ENCODE assay signal across 32 mouse cellular contexts in the genomic region with DNA sequence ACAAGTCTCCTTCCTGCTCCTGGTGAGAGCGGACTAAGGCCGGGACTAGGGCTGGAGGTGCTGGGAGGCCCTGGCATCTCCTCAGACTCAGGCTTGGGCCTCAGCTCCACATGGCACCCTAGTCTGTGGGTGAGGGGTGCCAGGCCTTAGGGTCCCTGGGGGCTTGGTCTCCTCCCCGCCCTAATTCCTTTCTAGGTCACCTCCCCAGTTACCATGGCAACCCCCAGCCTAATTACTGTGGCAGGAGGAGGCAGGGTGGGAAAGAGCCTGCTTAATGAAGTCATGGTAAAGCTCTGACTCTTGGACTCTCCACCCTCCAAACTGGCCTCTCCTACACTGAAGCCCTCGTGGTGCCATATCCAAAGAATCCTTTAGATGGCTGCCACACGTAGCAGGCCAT. TPM values are rescaled to one million over a fixed set of nuclear protein-coding genes. Genes with fewer than 3 reads are reported as not detected.
A peak's percentile ranks its signal among the peaks of the same experiment; 100 is the strongest.
DNase-seq lines count a peak whose midpoint lies in the region; ATAC-seq and TF ChIP-seq lines count a peak whose summit lies in the region.
"Had no signal": no experiment of that assay in that cellular context is flagged by ENCODE, and none has a peak within 500 bp of the region (broad histone marks: within the 10 kb centered on the region; RNA-seq: fewer than 3 reads in every experiment).

No protein-coding gene starts in this region.

- no peak overlapping the region for H3K4me3 ChIP-seq in heart, embryonic 12.5 days
- no peak overlapping the region for H3K4me3 ChIP-seq in liver, embryonic 13.5 days (replicated peaks)
- H3K4me3 ChIP-seq in liver, embryonic 12.5 days = no peak overlapping the region
- no peak overlapping the region for H3K4me3 ChIP-seq in intestine, embryonic 16.5 days (ENCODE audit: low read length)
- H3K4me3 ChIP-seq in stomach, postnatal 0 days (ENCODE audit: low read depth, low read length) = no peak overlapping the region
- H3K4me3 ChIP-seq: embryonic facial prominence, embryonic 15.5 days; heart, embryonic 15.5 days; liver, embryonic 15.5 days; lung, embryonic 15.5 days; megakaryocyte, embryonic 14.5 days; neural tube, embryonic 13.5 days had no signal

- no peak for TF ChIP-seq CTCF in stomach, postnatal 0 days (IDR thresholded peaks at IDR 0.05; ENCODE audit: low read depth)

- peaks cover 35% of the 10 kb centered on the region for H3K36me3 ChIP-seq in heart, embryonic 12.5 days
- H3K36me3 ChIP-seq in liver, embryonic 13.5 days = peaks cover 24% of the 10 kb centered on the region
- H3K36me3 ChIP-seq in liver, embryonic 12.5 days = peaks cover 41% of the 10 kb centered on the region
- H3K36me3 ChIP-seq in intestine, embryonic 16.5 days (ENCODE audit: control insufficient read depth, insufficient read depth, low read length) = peaks cover 13% of the 10 kb centered on the region; the same call in 1 of the 2 replicates
- H3K36me3 ChIP-seq in stomach, postnatal 0 days (ENCODE audit: control insufficient read depth, insufficient read depth, low read length) = no peaks in the 10 kb centered on the region

- peaks cover 21% of the 10 kb centered on the region for H3K27me3 ChIP-seq in heart, embryonic 12.5 days (replicated peaks)
- H3K27me3 ChIP-seq in liver, embryonic 13.5 days = peaks cover 23% of the 10 kb centered on the region
- H3K27me3 ChIP-seq in liver, embryonic 12.5 days (replicated peaks) = peaks cover 49% of the 10 kb centered on the region
- no peaks in the 10 kb centered on the region for H3K27me3 ChIP-seq in intestine, embryonic 16.5 days (replicated peaks; ENCODE audit: control insufficient read depth, insufficient read depth, low read length)
- no peaks in the 10 kb centered on the region for H3K27me3 ChIP-seq in stomach, postnatal 0 days (ENCODE audit: control insufficient read depth, insufficient read depth, low read length)
- H3K27me3 ChIP-seq: embryonic facial prominence, embryonic 15.5 days; neural tube, embryonic 13.5 days had no signal

- H3K4me2 ChIP-seq in heart, embryonic 12.5 days = no peak overlapping the region
- H3K4me2 ChIP-seq in liver, embryonic 13.5 days = no peak overlapping the region
- no peak overlapping the region for H3K4me2 ChIP-seq in liver, embryonic 12.5 days
- no peak overlapping the region for H3K4me2 ChIP-seq in intestine, embryonic 16.5 days (ENCODE audit: low read depth, low read length)
- H3K4me2 ChIP-seq in stomach, postnatal 0 days (replicated peaks; ENCODE audit: low read depth) = no peak overlapping the region
- H3K4me2 ChIP-seq: embryonic facial prominence, embryonic 15.5 days; heart, embryonic 15.5 days; liver, embryonic 15.5 days; lung, embryonic 15.5 days; neural tube, embryonic 13.5 days had no signal

- peak; percentile 52 for ATAC-seq in heart, embryonic 12.5 days (ENCODE audit: insufficient number of reproducible peaks, low FRiP score)
- ATAC-seq in liver, embryonic 13.5 days (ENCODE audit: low read depth) = 0 out of 2 replicates have a peak, but pooled peaks have one; percentile 24
- ATAC-seq in liver, embryonic 12.5 days = no peak
- ATAC-seq in intestine, embryonic 16.5 days = 0 out of 2 replicates have a peak, but pooled peaks have one; percentile 34
- ATAC-seq in stomach, postnatal 0 days (ENCODE audit: low FRiP score, low TSS enrichment) = 0 out of 2 replicates have a peak, but pooled peaks have one; percentile 29
- ATAC-seq: inflammation-experienced regulatory T-cells, adult 6 months had no signal

- H3K4me1 ChIP-seq in heart, embryonic 12.5 days (replicated peaks) = peaks cover 3% of the 10 kb centered on the region; the same call in 1 of the 2 replicates
- peaks cover 13% of the 10 kb centered on the region for H3K4me1 ChIP-seq in liver, embryonic 13.5 days (replicated peaks)
- H3K4me1 ChIP-seq in liver, embryonic 12.5 days = peaks cover 13% of the 10 kb centered on the region
- H3K4me1 ChIP-seq in intestine, embryonic 16.5 days (ENCODE audit: control insufficient read depth, insufficient read depth, low read length) = peaks cover 7% of the 10 kb centered on the region
- no peaks in the 10 kb centered on the region; the same call in 1 of the 2 replicates for H3K4me1 ChIP-seq in stomach, postnatal 0 days (replicated peaks; ENCODE audit: control insufficient read depth, insufficient read depth)

- H3K27ac ChIP-seq in heart, embryonic 12.5 days (ENCODE audit: poor library complexity, severe bottlenecking) = no peak overlapping the region
- H3K27ac ChIP-seq in liver, embryonic 13.5 days = no peak overlapping the region
- H3K27ac ChIP-seq in liver, embryonic 12.5 days = no peak overlapping the region
- H3K27ac ChIP-seq in intestine, embryonic 16.5 days (ENCODE audit: low read length) = no peak overlapping the region
- H3K27ac ChIP-seq in stomach, postnatal 0 days (replicated peaks) = no peak overlapping the region
- H3K27ac ChIP-seq: embryonic facial prominence, embryonic 15.5 days; heart, embryonic 15.5 days; liver, embryonic 15.5 days; lung, embryonic 15.5 days; neural tube, embryonic 13.5 days had no signal

- DNase-seq in heart, postnatal 25 days (ENCODE audit: low spot score) = no peak
- DNase-seq in liver, embryonic 13.5 days = no peak
- no peak for DNase-seq in stomach, postnatal 0 days (ENCODE audit: low spot score)
- DNase-seq in urinary bladder, adult 18-20 months (ENCODE audit: low spot score in 2 of 2) = no peak
- DNase-seq: adrenal gland, postnatal 14 days; cerebellum, adult 2 months; heart, postnatal 4 days; kidney, adult 9 months; kidney, postnatal 25 days; lung, postnatal 36 days; midbrain, embryonic 14.5 days; thymus, adult 2 months had no signal

- no peak for TF ChIP-seq EP300 in stomach, postnatal 0 days (optimal IDR thresholded peaks at IDR 0.05)

- intact Hi-C loops in heart, postnatal 25 days (cut with DNase I) = no loop called here

- H3K9me3 ChIP-seq in heart, embryonic 12.5 days (replicated peaks) = no peaks in the 10 kb centered on the region
- no peaks in the 10 kb centered on the region for H3K9me3 ChIP-seq in liver, embryonic 13.5 days (replicated peaks)
- H3K9me3 ChIP-seq in liver, embryonic 12.5 days (replicated peaks) = no peaks in the 10 kb centered on the region
- H3K9me3 ChIP-seq in intestine, embryonic 16.5 days (ENCODE audit: control insufficient read depth, low read length) = no peaks in the 10 kb centered on the region
- no peaks in the 10 kb centered on the region for H3K9me3 ChIP-seq in stomach, postnatal 0 days (ENCODE audit: control insufficient read depth, low read length)
- H3K9me3 ChIP-seq: embryonic facial prominence, embryonic 15.5 days; heart, embryonic 15.5 days; liver, embryonic 15.5 days; lung, embryonic 15.5 days; neural tube, embryonic 13.5 days had no signal

- H3K9ac ChIP-seq in heart, embryonic 12.5 days = no peak overlapping the region
- H3K9ac ChIP-seq in liver, embryonic 13.5 days = no peak overlapping the region
- no peak overlapping the region for H3K9ac ChIP-seq in liver, embryonic 12.5 days
- H3K9ac ChIP-seq in intestine, embryonic 16.5 days (ENCODE audit: low read depth, low read length) = no peak overlapping the region
- H3K9ac ChIP-seq in stomach, postnatal 0 days (ENCODE audit: low read length) = no peak overlapping the region
- H3K9ac ChIP-seq: embryonic facial prominence, embryonic 15.5 days; heart, embryonic 15.5 days; liver, embryonic 15.5 days; lung, embryonic 15.5 days; neural tube, embryonic 13.5 days had no signal

- 74% methylated on average over 5 of the region's 5 CpGs for WGBS in heart, embryonic 12.5 days
- WGBS in liver, embryonic 13.5 days (ENCODE audit: insufficient replicate concordance) = 76% methylated on average over 5 of the region's 5 CpGs
- 75% methylated on average over 5 of the region's 5 CpGs for WGBS in liver, embryonic 12.5 days (ENCODE audit: insufficient replicate concordance)
- 70% methylated on average over 5 of the region's 5 CpGs for WGBS in intestine, embryonic 16.5 days
- WGBS in stomach, postnatal 0 days = 78% methylated on average over 5 of the region's 5 CpGs

RNA-seq across cellular contexts. Expression of gene Spem1, which starts 6.9 kb away (rescaled TPM):
- polyA plus RNA-seq in heart, embryonic 12.5 days (2016; fragmentation: Nextera tagmentation; extraction: Ambion mirVana) = not detected in 2 replicates
- not detected for total RNA-seq in heart, postnatal 25 days (2021)
- not detected in 2 replicates for polyA plus RNA-seq in liver, embryonic 13.5 days (2015; fragmentation: Nextera tagmentation; extraction: Ambion mirVana)
- polyA plus RNA-seq in liver, embryonic 12.5 days (2016; fragmentation: Nextera tagmentation; extraction: Ambion mirVana) = not detected in 2 replicates
- 0.22 TPM in 1 of 2 replicates, not detected in the other for polyA plus RNA-seq in intestine, embryonic 16.5 days (2015; fragmentation: Nextera tagmentation; extraction: Ambion mirVana)
- not detected in 2 replicates for polyA plus RNA-seq in stomach, postnatal 0 days (2015; fragmentation: Nextera tagmentation; extraction: Ambion mirVana)
- total RNA-seq: adrenal gland, postnatal 14 days; heart, adult 8-10 months; heart, postnatal 4 days had no signal
- polyA plus RNA-seq: C2C12; heart, embryonic 15.5 days; inflammation-experienced regulatory T-cells, adult 6 months; liver, embryonic 15.5 days; lung, embryonic 15.5 days; small intestine, adult 2 months; stomach, embryonic 16.5 days had no signal

RNA-seq across cellular contexts. Expression of gene Nlgn2, which starts 8.8 kb away (rescaled TPM):
- polyA plus RNA-seq in heart, embryonic 12.5 days (2016; fragmentation: Nextera tagmentation; extraction: Ambion mirVana) = 1.8 and 2.3 TPM in 2 replicates
- 1 to 10 TPM; 4.4 to 5.4 TPM for total RNA-seq in heart, postnatal 25 days (2021)
- 0.68 and 0.75 TPM in 2 replicates for polyA plus RNA-seq in liver, embryonic 13.5 days (2015; fragmentation: Nextera tagmentation; extraction: Ambion mirVana)
- 1.3 and 1.4 TPM in 2 replicates for polyA plus RNA-seq in liver, embryonic 12.5 days (2016; fragmentation: Nextera tagmentation; extraction: Ambion mirVana)
- polyA plus RNA-seq in intestine, embryonic 16.5 days (2015; fragmentation: Nextera tagmentation; extraction: Ambion mirVana) = 3.4 and 4.1 TPM in 2 replicates
- 2.5 and 2.7 TPM in 2 replicates for polyA plus RNA-seq in stomach, postnatal 0 days (2015; fragmentation: Nextera tagmentation; extraction: Ambion mirVana)

RNA-seq across cellular contexts. Expression of gene Tmem256, which starts 9.5 kb away (rescaled TPM):
- polyA plus RNA-seq in heart, embryonic 12.5 days (2016; fragmentation: Nextera tagmentation; extraction: Ambion mirVana) = 289 and 297 TPM in 2 replicates
- total RNA-seq in heart, postnatal 25 days (2021) = 100 to 1,000 TPM; 186 to 199 TPM
- 321 and 345 TPM in 2 replicates for polyA plus RNA-seq in liver, embryonic 13.5 days (2015; fragmentation: Nextera tagmentation; extraction: Ambion mirVana)
- polyA plus RNA-seq in liver, embryonic 12.5 days (2016; fragmentation: Nextera tagmentation; extraction: Ambion mirVana) = 330 and 338 TPM in 2 replicates
- 470 and 476 TPM in 2 replicates for polyA plus RNA-seq in intestine, embryonic 16.5 days (2015; fragmentation: Nextera tagmentation; extraction: Ambion mirVana)
- polyA plus RNA-seq in stomach, postnatal 0 days (2015; fragmentation: Nextera tagmentation; extraction: Ambion mirVana) = 329 and 366 TPM in 2 replicates

RNA-seq across cellular contexts. Expression of gene Spem2, which starts 10.6 kb away (rescaled TPM):
- polyA plus RNA-seq in heart, embryonic 12.5 days (2016; fragmentation: Nextera tagmentation; extraction: Ambion mirVana) = not detected in 2 replicates
- total RNA-seq in heart, postnatal 25 days (2021) = not detected
- not detected in 2 replicates for polyA plus RNA-seq in liver, embryonic 13.5 days (2015; fragmentation: Nextera tagmentation; extraction: Ambion mirVana)
- polyA plus RNA-seq in liver, embryonic 12.5 days (2016; fragmentation: Nextera tagmentation; extraction: Ambion mirVana) = not detected in 2 replicates
- not detected in 2 replicates for polyA plus RNA-seq in intestine, embryonic 16.5 days (2015; fragmentation: Nextera tagmentation; extraction: Ambion mirVana)
- not detected in 2 replicates for polyA plus RNA-seq in stomach, postnatal 0 days (2015; fragmentation: Nextera tagmentation; extraction: Ambion mirVana)
- total RNA-seq: adrenal gland, postnatal 14 days; gastrocnemius, postnatal 4 days; heart, adult 8-10 months; heart, postnatal 4 days; layer of hippocampus, adult 8-10 months; left cerebral cortex, postnatal 14 days; MEL had no signal
- polyA plus RNA-seq: C2C12; cerebellum, adult 2 months; embryonic facial prominence, embryonic 15.5 days; heart, embryonic 15.5 days; inflammation-experienced regulatory T-cells, adult 6 months; limb, embryonic 14.5 days; liver, embryonic 15.5 days; lung, embryonic 15.5 days; midbrain, embryonic 14.5 days; neural tube, embryonic 13.5 days; small intestine, adult 2 months; stomach, embryonic 16.5 days; urinary bladder, adult 2 months had no signal

RNA-seq across cellular contexts. Expression of gene Gm39566, which starts 13.7 kb away (rescaled TPM):
- polyA plus RNA-seq in heart, embryonic 12.5 days (2016; fragmentation: Nextera tagmentation; extraction: Ambion mirVana) = not detected in 2 replicates
- not detected for total RNA-seq in heart, postnatal 25 days (2021)
- not detected in 2 replicates for polyA plus RNA-seq in liver, embryonic 13.5 days (2015; fragmentation: Nextera tagmentation; extraction: Ambion mirVana)
- not detected in 2 replicates for polyA plus RNA-seq in liver, embryonic 12.5 days (2016; fragmentation: Nextera tagmentation; extraction: Ambion mirVana)
- not detected in 2 replicates for polyA plus RNA-seq in intestine, embryonic 16.5 days (2015; fragmentation: Nextera tagmentation; extraction: Ambion mirVana)
- not detected in 2 replicates for polyA plus RNA-seq in stomach, postnatal 0 days (2015; fragmentation: Nextera tagmentation; extraction: Ambion mirVana)
- total RNA-seq: adrenal gland, postnatal 14 days; gastrocnemius, postnatal 4 days; heart, adult 8-10 months; heart, postnatal 4 days; layer of hippocampus, adult 8-10 months; left cerebral cortex, postnatal 14 days had no signal
- polyA plus RNA-seq: C2C12; cerebellum, adult 2 months; embryonic facial prominence, embryonic 15.5 days; heart, embryonic 15.5 days; inflammation-experienced regulatory T-cells, adult 6 months; limb, embryonic 14.5 days; liver, embryonic 15.5 days; lung, embryonic 15.5 days; midbrain, embryonic 14.5 days; neural tube, embryonic 13.5 days; small intestine, adult 2 months; urinary bladder, adult 2 months had no signal
